Mouse (Mus musculus) intestine, postnatal 0 days (tissue): ENCODE measurements at regions not wholly inside any gene's neighbourhood (a gene's known extent, or its start where the extent isn't known, plus 50 kb on each side); places are given as distances from the start of the nearest gene placed in this dataset.

Source experiments
- ATAC-seq: fragments of 200-750 bp; cut with Nextera tagmentation; 2 replicates; pipeline ENCODE4 v1.8.0; 2017; ENCODE audit warnings: mild to moderate bottlenecking, moderate TSS enrichment, moderate library complexity
- H3K27ac ChIP-seq: fragments of 300-500 bp; sonication (generic); 2 replicates; pipeline ENCODE4 v1.5.1; 2014; ENCODE audit warnings: mild to moderate bottlenecking, low read depth, low read length, moderate library complexity
- H3K27me3 ChIP-seq: fragments of 300-500 bp; sonication (generic); replicated peaks from 2 replicates; pipeline ENCODE4 v1.6.1; 2014; ENCODE audit warnings: low read length, mixed read lengths; ENCODE audit not compliant: control insufficient read depth, insufficient read depth
- H3K36me3 ChIP-seq: fragments of 300-500 bp; sonication (generic); 2 replicates; pipeline ENCODE4 v1.6.1; 2014; ENCODE audit warnings: mild to moderate bottlenecking, moderate library complexity; ENCODE audit not compliant: control insufficient read depth, insufficient read depth
- H3K4me1 ChIP-seq: fragments of 300-500 bp; sonication (generic); replicated peaks from 2 replicates; pipeline ENCODE4 v1.6.1; 2014; ENCODE audit warnings: antibody characterized with exemption, low read length, mixed read lengths; ENCODE audit not compliant: control insufficient read depth, insufficient read depth
- H3K4me2 ChIP-seq: fragments of 300-500 bp; sonication (generic); replicated peaks from 2 replicates; pipeline ENCODE4 v1.6.1; 2014; ENCODE audit warnings: low read depth, mild to moderate bottlenecking, moderate library complexity
- H3K4me3 ChIP-seq: fragments of 300-500 bp; sonication (generic); 2 replicates; pipeline ENCODE4 v1.5.1; 2014; ENCODE audit warnings: low read depth, low read length
- H3K9ac ChIP-seq: fragments of 300-500 bp; sonication (generic); 2 replicates; pipeline ENCODE4 v1.6.1; 2014; ENCODE audit warnings: mild to moderate bottlenecking, low read depth, low read length
- H3K9me3 ChIP-seq: fragments of 300-500 bp; sonication (generic); 2 replicates; pipeline ENCODE4 v1.6.1; 2016; ENCODE audit warnings: mixed run types; ENCODE audit not compliant: control insufficient read depth
- CTCF ChIP-seq: sonication (generic); IDR thresholded peaks from 2 replicates; pipeline ENCODE4 v1.5.1; 2016; ENCODE audit warnings: low read depth, mild to moderate bottlenecking, control low read depth, antibody characterized with exemption, moderate library complexity
- WGBS: fragments of 180-500 bp; shearing (Covaris S2); extraction: QIAGEN DNeasy Blood & Tissue Kit; methylation state at CpG from one replicate; pipeline ENCODE4 v1.1.7; 2014; 5-methylcytosine and 5-hydroxymethylcytosine counted together

- no peak for TF ChIP-seq CTCF
- no peak overlapping the region for H3K4me2 ChIP-seq
- H3K4me1 ChIP-seq, result no peaks in the 10 kb centered on the region
- no peak overlapping the region for H3K9ac ChIP-seq
- no peaks in the 10 kb centered on the region for H3K27me3 ChIP-seq
- H3K27ac ChIP-seq, result no peak overlapping the region
- H3K4me3 ChIP-seq, result no peak overlapping the region
- no peak for ATAC-seq
- H3K36me3 ChIP-seq, result no peaks in the 10 kb centered on the region
- WGBS, result 84% methylated on average over 5 of the region's 5 CpGs
- H3K9me3 ChIP-seq, result no peaks in the 10 kb centered on the region
These were observed 55.3 kb downstream of the Crygf start for GRCm38 (mm10) chr1:65981665-65982064.

- no peak for ATAC-seq
- no peak overlapping the region for H3K4me3 ChIP-seq
- H3K27me3 ChIP-seq, result no peaks in the 10 kb centered on the region
- no peak overlapping the region for H3K27ac ChIP-seq
- no peak for TF ChIP-seq CTCF
- H3K9me3 ChIP-seq, result no peaks in the 10 kb centered on the region
- H3K4me2 ChIP-seq, result no peak overlapping the region
- H3K36me3 ChIP-seq, result no peaks in the 10 kb centered on the region
- H3K9ac ChIP-seq, result no peak overlapping the region
- 55% methylated on average over 3 of the region's 3 CpGs for WGBS
- no peaks in the 10 kb centered on the region for H3K4me1 ChIP-seq
These were observed 74.1 kb downstream of the Crygf start for GRCm38 (mm10) chr1:66000398-66000797.

GRCm38 (mm10) chr1:66003897-66004660, 77.8 kb downstream of the Crygf start:
- ATAC-seq, result peak; percentile 25; the same call in 1 of the 2 replicates
- peak overlapping the region; percentile 48 for H3K4me2 ChIP-seq
- no peak overlapping the region for H3K9ac ChIP-seq
- no peaks in the 10 kb centered on the region for H3K36me3 ChIP-seq
- no peak for TF ChIP-seq CTCF
- no peak overlapping the region for H3K27ac ChIP-seq
- no peaks in the 10 kb centered on the region for H3K9me3 ChIP-seq
- no peak overlapping the region for H3K4me3 ChIP-seq
- no peaks in the 10 kb centered on the region for H3K27me3 ChIP-seq
- no peaks in the 10 kb centered on the region for H3K4me1 ChIP-seq
- 20% methylated on average over 17 of the region's 17 CpGs for WGBS
